Mouse (Mus musculus): ENCODE measurements around the gene Tap1. TPM values are rescaled to one million over a fixed set of nuclear protein-coding genes. Genes with fewer than 3 reads are reported as not detected.

Tap1 gene
- polyA plus RNA-seq, 1 experiment from 2014 or later: 8.7 TPM

DNA sequence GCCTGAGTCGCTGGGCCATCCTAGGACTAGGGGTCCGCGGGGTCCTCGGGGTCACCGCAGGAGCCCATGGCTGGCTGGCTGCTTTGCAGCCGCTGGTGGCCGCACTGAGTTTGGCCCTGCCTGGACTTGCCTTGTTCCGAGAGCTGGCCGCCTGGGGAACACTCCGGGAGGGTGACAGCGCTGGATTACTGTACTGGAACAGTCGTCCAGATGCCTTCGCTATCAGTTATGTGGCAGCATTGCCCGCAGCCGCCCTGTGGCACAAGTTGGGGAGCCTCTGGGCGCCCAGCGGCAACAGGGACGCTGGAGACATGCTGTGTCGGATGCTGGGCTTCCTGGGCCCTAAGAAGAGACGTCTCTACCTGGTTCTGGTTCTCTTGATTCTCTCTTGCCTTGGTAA is 657 bp downstream of the Tap1 start:
- WGBS: 3% methylated on average over 20 of the region's 20 CpGs

DNA sequence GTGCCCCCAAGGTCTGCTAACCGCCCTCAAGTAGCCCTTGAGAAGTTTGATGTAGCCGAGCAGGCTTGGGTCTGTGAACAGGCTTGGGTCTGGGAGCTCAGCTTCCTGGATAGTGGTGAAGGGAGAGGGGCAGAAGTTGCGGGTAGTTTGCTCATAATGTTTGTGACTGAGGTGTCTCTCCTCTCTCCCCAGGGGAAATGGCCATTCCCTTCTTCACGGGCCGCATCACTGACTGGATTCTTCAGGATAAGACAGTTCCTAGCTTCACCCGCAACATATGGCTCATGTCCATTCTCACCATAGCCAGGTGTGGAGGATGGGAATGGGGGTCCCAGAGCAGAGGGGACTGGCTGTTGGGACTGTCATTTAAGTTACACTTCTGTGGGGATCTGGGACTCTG is 1.6 kb downstream of the Tap1 start:
- Histone ChIP-seq H3K27me3 (ENCODE audit: control insufficient read depth, insufficient read depth, low read length) (peaks cover 22% of the 10 kb centered on the region), H3K9me3 (replicated peaks; ENCODE audit: control insufficient read depth, low read length) (no peaks in the 10 kb centered on the region), H3K27ac (ENCODE audit: low read length) (no peak overlapping the region), H3K9ac (ENCODE audit: low read length) (no peak overlapping the region), H3K4me3 (replicated peaks; ENCODE audit: low read length) (no peak overlapping the region), H3K4me1 (ENCODE audit: control insufficient read depth, insufficient read depth, low read length) (peaks cover 8% of the 10 kb centered on the region; the same call in 1 of the 2 replicates), H3K36me3 (ENCODE audit: control insufficient read depth, insufficient read depth, low read length) (no peaks in the 10 kb centered on the region), H3K4me2 (ENCODE audit: low read depth, low read length) (no peak overlapping the region)
- WGBS: 67% methylated on average over 6 of the region's 6 CpGs
- no peak for ATAC-seq (ENCODE audit: insufficient read depth, low FRiP score)

More for the DNA sequence above, 657 bp downstream of the Tap1 start:
- peak; percentile 15; the same call in 1 of the 2 replicates for ATAC-seq (ENCODE audit: insufficient read depth, low FRiP score)
- peaks cover 17% of the 10 kb centered on the region for H3K27me3 ChIP-seq (ENCODE audit: control insufficient read depth, insufficient read depth, low read length)
- peaks cover 8% of the 10 kb centered on the region; the same call in 1 of the 2 replicates for H3K4me1 ChIP-seq (ENCODE audit: control insufficient read depth, insufficient read depth, low read length)
- H3K9ac ChIP-seq (ENCODE audit: low read length): peak overlapping the region; percentile 81
- H3K4me3 ChIP-seq (replicated peaks; ENCODE audit: low read length): peak overlapping the region; percentile 56
- H3K36me3 ChIP-seq (ENCODE audit: control insufficient read depth, insufficient read depth, low read length): no peaks in the 10 kb centered on the region
- no peaks in the 10 kb centered on the region for H3K9me3 ChIP-seq (replicated peaks; ENCODE audit: control insufficient read depth, low read length)
- H3K27ac ChIP-seq (ENCODE audit: low read length): peak overlapping the region; percentile 71
- peak overlapping the region; percentile 99 for H3K4me2 ChIP-seq (ENCODE audit: low read depth, low read length)

DNA sequence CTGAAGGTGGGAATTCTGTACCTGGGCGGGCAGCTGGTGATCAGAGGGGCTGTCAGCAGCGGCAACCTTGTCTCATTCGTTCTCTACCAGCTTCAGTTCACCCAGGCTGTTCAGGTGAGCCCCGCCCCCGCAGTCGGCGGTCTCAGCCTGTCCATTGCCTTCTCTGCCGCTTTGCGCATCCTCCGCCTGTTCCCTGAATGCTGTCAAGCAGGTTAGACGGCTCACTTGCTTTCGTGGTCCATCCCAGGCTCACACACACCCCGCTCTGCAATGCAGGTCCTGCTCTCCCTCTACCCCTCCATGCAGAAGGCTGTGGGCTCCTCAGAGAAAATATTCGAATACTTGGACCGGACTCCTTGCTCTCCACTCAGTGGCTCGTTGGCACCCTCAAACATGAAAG is 5.5 kb downstream of the Tap1 start:
- no peak for ATAC-seq (ENCODE audit: insufficient read depth, low FRiP score)
- no peaks in the 10 kb centered on the region for H3K9me3 ChIP-seq (replicated peaks; ENCODE audit: control insufficient read depth, low read length)
- no peak overlapping the region for H3K4me2 ChIP-seq (ENCODE audit: low read depth, low read length)
- peaks cover 8% of the 10 kb centered on the region for H3K4me1 ChIP-seq (ENCODE audit: control insufficient read depth, insufficient read depth, low read length)
- no peak overlapping the region for H3K9ac ChIP-seq (ENCODE audit: low read length)
- no peak overlapping the region for H3K27ac ChIP-seq (ENCODE audit: low read length)
- no peaks in the 10 kb centered on the region for H3K36me3 ChIP-seq (ENCODE audit: control insufficient read depth, insufficient read depth, low read length)
- no peak overlapping the region for H3K4me3 ChIP-seq (replicated peaks; ENCODE audit: low read length)
- peaks cover 28% of the 10 kb centered on the region for H3K27me3 ChIP-seq (ENCODE audit: control insufficient read depth, insufficient read depth, low read length)
- WGBS: 25% methylated on average over 16 of the region's 16 CpGs

DNA sequence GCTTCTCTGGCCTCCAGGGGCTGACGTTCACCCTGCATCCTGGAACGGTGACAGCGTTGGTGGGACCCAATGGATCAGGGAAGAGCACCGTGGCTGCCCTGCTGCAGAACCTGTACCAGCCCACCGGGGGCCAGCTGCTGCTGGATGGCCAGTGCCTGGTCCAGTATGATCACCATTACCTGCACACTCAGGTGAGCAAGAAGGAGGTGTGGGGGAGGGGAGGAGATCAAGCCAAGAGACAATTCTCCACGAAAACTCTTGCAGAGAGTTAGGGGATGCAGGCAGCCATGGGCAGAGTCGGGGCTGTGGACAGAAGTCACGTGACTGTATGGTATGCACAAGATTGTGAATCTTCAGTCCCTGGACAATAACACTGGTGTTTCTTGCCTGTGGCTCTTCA is 6.1 kb downstream of the Tap1 start:
- Histone ChIP-seq H3K27me3 (ENCODE audit: control insufficient read depth, insufficient read depth, low read length) (peaks cover 31% of the 10 kb centered on the region), H3K9ac (ENCODE audit: low read length) (no peak overlapping the region), H3K27ac (ENCODE audit: low read length) (no peak overlapping the region), H3K9me3 (replicated peaks; ENCODE audit: control insufficient read depth, low read length) (no peaks in the 10 kb centered on the region), H3K36me3 (ENCODE audit: control insufficient read depth, insufficient read depth, low read length) (no peaks in the 10 kb centered on the region), H3K4me3 (replicated peaks; ENCODE audit: low read length) (no peak overlapping the region), H3K4me2 (ENCODE audit: low read depth, low read length) (no peak overlapping the region), H3K4me1 (ENCODE audit: control insufficient read depth, insufficient read depth, low read length) (peaks cover 10% of the 10 kb centered on the region)
- ATAC-seq (ENCODE audit: insufficient read depth, low FRiP score): no peak
- 51% methylated on average over 8 of the region's 8 CpGs for whole genome bisulfite sequencing

DNA sequence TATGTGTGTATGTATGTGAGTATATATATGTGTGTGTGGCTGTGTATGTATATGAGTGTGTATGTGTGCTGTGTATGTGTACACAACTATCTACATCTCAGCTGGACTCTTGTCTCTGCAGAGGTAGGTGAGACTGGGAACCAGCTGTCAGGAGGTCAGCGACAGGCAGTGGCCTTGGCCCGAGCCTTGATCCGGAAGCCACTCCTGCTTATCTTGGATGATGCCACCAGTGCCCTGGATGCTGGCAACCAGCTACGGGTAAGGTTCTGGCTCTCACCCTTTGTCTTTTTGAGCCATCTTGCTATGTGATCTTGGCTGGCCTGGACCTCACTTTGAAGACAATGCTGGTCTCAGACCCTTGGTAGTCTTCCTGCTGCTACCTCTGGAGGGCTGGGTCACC is 7.4 kb downstream of the Tap1 start:
- no peak for ATAC-seq (ENCODE audit: insufficient read depth, low FRiP score)
- Histone ChIP-seq H3K4me3 (replicated peaks; ENCODE audit: low read length) (no peak overlapping the region), H3K36me3 (ENCODE audit: control insufficient read depth, insufficient read depth, low read length) (no peaks in the 10 kb centered on the region), H3K27ac (ENCODE audit: low read length) (no peak overlapping the region), H3K9me3 (replicated peaks; ENCODE audit: control insufficient read depth, low read length) (no peaks in the 10 kb centered on the region), H3K27me3 (ENCODE audit: control insufficient read depth, insufficient read depth, low read length) (peaks cover 39% of the 10 kb centered on the region), H3K9ac (ENCODE audit: low read length) (no peak overlapping the region), H3K4me1 (ENCODE audit: control insufficient read depth, insufficient read depth, low read length) (peaks cover 10% of the 10 kb centered on the region), H3K4me2 (ENCODE audit: low read depth, low read length) (no peak overlapping the region)
- 89% methylated on average over 4 of the region's 4 CpGs for WGBS

DNA sequence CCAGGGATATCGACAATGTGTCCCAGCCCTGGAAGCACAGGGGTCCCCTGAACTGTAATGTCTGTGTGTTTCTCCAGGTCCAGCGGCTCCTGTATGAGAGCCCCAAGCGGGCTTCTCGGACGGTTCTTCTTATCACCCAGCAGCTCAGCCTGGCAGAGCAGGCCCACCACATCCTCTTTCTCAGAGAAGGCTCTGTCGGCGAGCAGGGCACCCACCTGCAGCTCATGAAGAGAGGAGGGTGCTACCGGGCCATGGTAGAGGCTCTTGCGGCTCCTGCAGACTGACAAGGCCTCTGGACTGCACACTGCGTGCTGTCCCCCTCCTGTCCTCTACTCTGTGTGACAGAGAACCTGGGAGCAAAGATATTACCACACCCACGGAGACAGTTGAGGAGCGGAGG is 9.1 kb downstream of the Tap1 start:
- no peak for ATAC-seq (ENCODE audit: insufficient read depth, low FRiP score)
- no peak overlapping the region for H3K4me3 ChIP-seq (replicated peaks; ENCODE audit: low read length)
- H3K27ac ChIP-seq (ENCODE audit: low read length): no peak overlapping the region
- WGBS: 36% methylated on average over 12 of the region's 12 CpGs
- H3K4me1 ChIP-seq (ENCODE audit: control insufficient read depth, insufficient read depth, low read length): peaks cover 10% of the 10 kb centered on the region
- no peaks in the 10 kb centered on the region for H3K9me3 ChIP-seq (replicated peaks; ENCODE audit: control insufficient read depth, low read length)
- H3K9ac ChIP-seq (ENCODE audit: low read length): no peak overlapping the region
- peaks cover 38% of the 10 kb centered on the region for H3K27me3 ChIP-seq (ENCODE audit: control insufficient read depth, insufficient read depth, low read length)
- no peaks in the 10 kb centered on the region for H3K36me3 ChIP-seq (ENCODE audit: control insufficient read depth, insufficient read depth, low read length)
- no peak overlapping the region for H3K4me2 ChIP-seq (ENCODE audit: low read depth, low read length)

DNA sequence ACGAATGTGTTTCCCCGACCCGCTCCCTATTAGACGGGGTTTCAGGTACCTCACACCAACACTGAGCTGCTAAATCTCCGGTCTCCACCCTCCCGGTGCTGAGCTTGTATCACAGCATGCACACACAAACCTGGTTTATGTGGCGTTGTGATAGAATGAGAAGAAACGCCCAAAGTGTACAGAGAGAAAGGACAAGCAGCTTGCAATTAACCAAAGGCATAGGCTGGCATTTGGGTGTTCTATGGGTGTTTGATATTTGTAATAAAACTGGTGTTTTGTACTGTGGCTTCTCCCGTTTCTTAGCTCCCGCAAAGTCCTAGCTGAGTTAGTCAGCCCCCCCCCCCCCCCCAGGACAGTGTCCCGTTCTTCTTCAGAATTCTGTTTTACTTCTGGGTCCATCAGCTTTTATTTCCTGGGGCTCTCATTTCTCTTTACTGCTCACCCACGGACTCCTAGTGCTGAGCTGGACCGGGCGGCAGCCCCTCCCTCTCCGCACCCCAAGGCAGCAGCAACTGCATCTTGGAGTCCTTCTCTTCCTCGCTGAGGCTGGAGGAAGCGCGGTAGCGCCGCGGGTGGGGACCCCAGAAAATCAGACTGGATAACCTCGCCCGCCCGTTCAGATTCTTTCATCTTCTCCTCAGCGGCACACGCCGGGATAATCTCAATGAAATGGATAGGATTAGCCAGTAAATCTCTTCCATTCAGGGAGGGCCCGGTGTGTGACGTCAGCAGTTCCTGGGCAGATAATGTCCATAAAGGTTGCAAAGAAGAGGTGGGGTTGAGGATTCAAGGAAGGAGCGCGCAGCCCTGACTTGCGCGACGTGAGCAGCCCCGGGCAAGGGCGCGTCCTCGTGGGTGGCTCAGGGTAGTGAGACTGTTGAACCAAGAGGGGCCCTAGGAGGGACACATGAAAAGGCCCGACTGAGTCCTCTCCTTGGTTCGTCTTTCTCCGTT is 9.9 kb downstream of the Tap1 start, which contains the start of gene Psmb8:
Gene Psmb8, plus strand, starts transcription at position 781 of the 954 bp plus-strand sequence.
- Histone ChIP-seq H3K9ac (ENCODE audit: low read length) (peak within 1 kb of the TSS; percentile 68), H3K4me3 (replicated peaks; ENCODE audit: low read length) (peak within 1 kb of the TSS; percentile 56), H3K4me2 (ENCODE audit: low read depth, low read length) (peak within 1 kb of the TSS; percentile 79), H3K27me3 (ENCODE audit: control insufficient read depth, insufficient read depth, low read length) (peaks cover 35% of the 10 kb centered on the region), H3K9me3 (replicated peaks; ENCODE audit: control insufficient read depth, low read length) (no peaks in the 10 kb centered on the region), H3K27ac (ENCODE audit: low read length) (no peak within 1 kb of the TSS), H3K36me3 (ENCODE audit: control insufficient read depth, insufficient read depth, low read length) (no peaks in the 10 kb centered on the region), H3K4me1 (ENCODE audit: control insufficient read depth, insufficient read depth, low read length) (peaks cover 10% of the 10 kb centered on the region)
- WGBS: 7% methylated on average over 41 of the region's 41 CpGs
- ATAC-seq (ENCODE audit: insufficient read depth, low FRiP score): peak; percentile 90

DNA sequence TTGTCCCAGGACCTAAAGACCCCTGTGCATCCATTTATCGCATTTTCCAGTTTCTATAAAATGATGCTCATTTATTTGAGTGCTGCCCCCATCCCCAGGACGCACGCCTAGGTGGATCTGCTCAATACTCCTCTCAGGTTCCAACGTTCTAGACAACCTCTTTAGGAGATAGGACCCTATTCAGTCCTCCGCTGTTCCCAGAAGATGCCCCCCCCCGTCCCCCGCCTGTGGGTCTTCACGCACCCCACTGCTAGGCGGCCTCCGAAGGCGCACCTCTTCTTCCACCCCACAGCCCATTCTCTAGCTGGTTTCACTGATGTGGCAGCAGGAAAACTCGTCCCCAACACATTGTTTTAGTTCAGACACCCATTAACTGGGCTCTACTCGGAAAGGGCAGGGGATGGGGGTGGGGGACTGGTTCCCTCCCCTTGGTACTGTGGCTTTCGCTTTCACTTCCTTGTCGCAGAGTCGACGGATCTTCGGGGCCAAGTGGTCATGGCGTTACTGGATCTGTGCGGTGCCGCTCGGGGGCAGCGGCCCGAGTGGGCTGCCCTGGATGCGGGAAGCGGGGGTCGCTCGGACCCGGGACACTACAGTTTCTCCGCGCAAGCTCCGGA is 10.7 kb downstream of the Tap1 start:
- H3K27ac ChIP-seq (ENCODE audit: low read length): no peak overlapping the region
- ATAC-seq (ENCODE audit: insufficient read depth, low FRiP score): no peak
- H3K9me3 ChIP-seq (replicated peaks; ENCODE audit: control insufficient read depth, low read length): no peaks in the 10 kb centered on the region
- peaks cover 10% of the 10 kb centered on the region for H3K4me1 ChIP-seq (ENCODE audit: control insufficient read depth, insufficient read depth, low read length)
- H3K9ac ChIP-seq (ENCODE audit: low read length): peak overlapping the region; percentile 68
- H3K4me2 ChIP-seq (ENCODE audit: low read depth, low read length): peak overlapping the region; percentile 79
- peaks cover 35% of the 10 kb centered on the region for H3K27me3 ChIP-seq (ENCODE audit: control insufficient read depth, insufficient read depth, low read length)
- H3K36me3 ChIP-seq (ENCODE audit: control insufficient read depth, insufficient read depth, low read length): no peaks in the 10 kb centered on the region
- H3K4me3 ChIP-seq (replicated peaks; ENCODE audit: low read length): peak overlapping the region; percentile 56
- WGBS: 2% methylated on average over 32 of the region's 32 CpGs

DNA sequence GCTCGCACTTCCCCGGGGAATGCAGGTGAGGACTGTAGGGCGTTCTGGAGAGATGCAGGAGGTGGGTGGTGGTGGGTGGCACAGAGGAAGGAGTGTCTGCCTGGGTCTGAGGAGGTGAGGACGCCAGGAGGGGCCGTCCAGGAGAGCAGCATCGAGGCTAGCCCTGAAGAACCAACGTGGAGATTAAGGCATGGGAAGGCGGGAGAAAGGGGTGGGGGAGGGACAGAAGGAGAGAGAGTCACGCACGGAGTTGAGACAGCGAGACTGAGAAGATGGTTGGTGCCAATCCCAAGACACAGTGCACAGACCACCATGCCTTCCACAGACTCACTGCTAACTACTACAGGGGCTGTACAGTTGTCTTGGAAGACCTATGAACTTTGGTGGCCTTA is 11.2 kb downstream of the Tap1 start:
- peaks cover 10% of the 10 kb centered on the region for H3K4me1 ChIP-seq (ENCODE audit: control insufficient read depth, insufficient read depth, low read length)
- no peak for ATAC-seq (ENCODE audit: insufficient read depth, low FRiP score)
- no peak overlapping the region for H3K27ac ChIP-seq (ENCODE audit: low read length)
- H3K4me2 ChIP-seq (ENCODE audit: low read depth, low read length): peak overlapping the region; percentile 79
- no peaks in the 10 kb centered on the region for H3K36me3 ChIP-seq (ENCODE audit: control insufficient read depth, insufficient read depth, low read length)
- H3K27me3 ChIP-seq (ENCODE audit: control insufficient read depth, insufficient read depth, low read length): peaks cover 34% of the 10 kb centered on the region
- H3K9ac ChIP-seq (ENCODE audit: low read length): peak overlapping the region; percentile 68
- peak overlapping the region; percentile 56 for H3K4me3 ChIP-seq (replicated peaks; ENCODE audit: low read length)
- WGBS: 8% methylated on average over 11 of the region's 11 CpGs
- H3K9me3 ChIP-seq (replicated peaks; ENCODE audit: control insufficient read depth, low read length): no peaks in the 10 kb centered on the region

All from stomach, embryonic 16.5 days (tissue).